Mouse (Mus musculus) left cerebral cortex, postnatal 14 days (tissue): ENCODE measurements around the gene Hist1h1d. TPM values are rescaled to one million over a fixed set of nuclear protein-coding genes. Genes with fewer than 3 reads are reported as not detected.

ENCODE experiments used
- DNase-seq, 2 experiments: peaks; one replicate each; pipeline ENCODE4 v3.0.0; 2021 to 2022; ENCODE audit warnings: low spot score in 2 of 2, mixed read lengths in 1 of 2
- intact Hi-C: fragments of 180-260 bp; cut with DNase I; formaldehyde crosslinking; loops from one replicate; pipeline ENCODE4 v1.15.1; 2025
- long read RNA-seq, 2 experiments: library from polyadenylated mRNA; stranded (forward); transcript quantifications; one replicate each; pipeline ENCODE4 v2.0.0; 2021
- total RNA-seq, 2 experiments: library from RNA; stranded (reverse); gene quantifications; 2 replicates each; pipeline ENCODE4 v1.2.3; 2021

Hist1h1d gene
- 1 to 10 TPM; 3.1 to 4.2 TPM for total RNA-seq
- long read RNA-seq, experiment 1, result 0 reads
- long read RNA-seq, experiment 2, result 0 reads

DNA sequence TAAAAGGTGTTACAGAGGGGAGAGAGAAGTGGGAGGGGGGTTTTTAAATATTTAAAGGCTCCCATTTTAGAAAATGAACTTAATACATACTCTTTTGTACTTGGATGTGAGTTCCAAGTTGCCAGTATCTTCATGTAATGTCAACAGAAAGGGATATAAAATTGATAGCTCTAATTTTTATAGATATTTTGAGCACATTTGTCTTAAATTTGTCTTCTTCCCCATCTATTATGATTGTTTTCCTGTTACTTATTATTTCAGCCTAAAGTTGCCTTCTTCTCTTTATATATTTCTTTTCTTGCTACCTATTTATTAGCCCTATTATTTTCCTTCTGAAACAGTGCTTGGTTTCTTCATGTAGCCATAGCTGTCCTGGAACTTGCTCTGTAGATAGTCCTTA lies at the start of gene Hist1h1d:
Gene Hist1h1d (plus strand): TSS at position 301 of the 400 bp plus-strand sequence.
- no peak for DNase-seq
- intact Hi-C loops, result no loop called here

DNA sequence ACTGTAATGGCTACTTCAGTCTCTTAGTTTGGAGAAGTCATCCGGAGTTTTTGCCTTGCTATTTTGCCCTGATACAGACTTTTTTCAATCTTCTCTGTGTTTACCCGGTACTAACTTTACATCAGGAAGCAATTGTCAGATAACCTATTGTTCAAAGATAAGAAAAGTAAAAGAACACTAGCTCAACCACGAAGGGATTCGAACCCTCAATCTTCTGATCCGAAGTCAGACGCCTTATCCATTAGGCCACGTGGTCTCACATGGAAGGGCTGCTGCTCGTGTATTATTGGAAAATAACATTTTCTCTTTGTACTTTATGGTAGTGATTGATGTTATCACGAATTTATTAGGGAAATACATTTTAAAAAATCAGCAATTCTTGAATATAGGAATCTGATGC lies 49.3 kb upstream of the Hist1h1d start:
- intact Hi-C loops, result no loop called here
- DNase-seq, result peak; percentile 57 to 81

DNA sequence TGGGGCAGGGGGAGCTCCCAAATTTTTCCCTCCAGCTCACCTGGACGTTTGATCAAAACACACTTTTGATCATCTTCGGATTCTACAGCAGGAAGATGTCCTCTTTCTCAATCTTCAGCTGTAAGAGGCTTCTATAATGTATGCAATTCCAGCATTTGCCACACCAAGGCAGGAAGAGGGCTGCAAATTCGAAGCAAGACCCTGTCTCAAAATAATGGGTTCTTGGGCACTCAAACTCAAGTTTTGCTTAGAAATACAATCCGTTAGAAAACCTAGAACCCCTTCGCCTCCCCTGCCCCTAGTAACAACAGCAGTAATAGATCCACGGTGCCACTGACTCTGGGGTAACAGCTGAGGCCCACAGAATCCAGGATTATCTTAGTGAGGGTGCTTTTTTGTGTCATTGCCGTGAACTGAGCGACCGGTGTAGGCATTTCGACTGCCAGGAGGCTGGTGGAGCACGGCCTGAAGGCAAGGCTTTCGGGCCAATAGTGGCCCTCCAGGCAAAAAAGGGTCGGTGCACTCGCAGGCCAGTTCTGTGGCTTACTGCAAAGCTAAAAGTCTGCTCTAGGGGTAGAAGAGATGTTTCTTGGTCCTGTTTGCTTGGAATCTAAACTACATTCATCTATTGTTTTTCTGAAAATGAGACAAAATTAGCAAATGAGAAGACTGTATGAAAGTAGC lies 47.3 kb upstream of the Hist1h1d start:
- intact Hi-C loops, result no loop called here
- no peak for DNase-seq

DNA sequence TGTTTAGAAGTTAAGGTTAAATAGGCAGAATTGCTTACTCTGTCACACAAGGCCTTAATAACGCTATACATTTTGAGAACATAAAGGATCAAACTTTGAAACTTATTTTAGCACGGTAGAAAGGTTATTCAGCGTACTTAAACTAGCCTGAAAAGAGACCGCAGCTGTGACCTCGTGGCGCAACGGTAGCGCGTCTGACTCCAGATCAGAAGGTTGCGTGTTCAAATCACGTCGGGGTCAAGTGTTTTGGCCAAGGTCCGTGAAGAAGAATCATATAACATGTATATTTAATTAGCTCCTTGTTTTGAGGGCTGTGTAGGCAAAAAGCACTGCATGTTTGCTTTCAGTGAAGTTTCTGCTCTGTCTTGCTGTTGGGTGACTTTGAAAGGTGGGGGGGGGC lies 46.7 kb upstream of the Hist1h1d start:
- intact Hi-C loops, result no loop called here
- DNase-seq, result peak in 1 of 2 experiments; percentile 35

DNA sequence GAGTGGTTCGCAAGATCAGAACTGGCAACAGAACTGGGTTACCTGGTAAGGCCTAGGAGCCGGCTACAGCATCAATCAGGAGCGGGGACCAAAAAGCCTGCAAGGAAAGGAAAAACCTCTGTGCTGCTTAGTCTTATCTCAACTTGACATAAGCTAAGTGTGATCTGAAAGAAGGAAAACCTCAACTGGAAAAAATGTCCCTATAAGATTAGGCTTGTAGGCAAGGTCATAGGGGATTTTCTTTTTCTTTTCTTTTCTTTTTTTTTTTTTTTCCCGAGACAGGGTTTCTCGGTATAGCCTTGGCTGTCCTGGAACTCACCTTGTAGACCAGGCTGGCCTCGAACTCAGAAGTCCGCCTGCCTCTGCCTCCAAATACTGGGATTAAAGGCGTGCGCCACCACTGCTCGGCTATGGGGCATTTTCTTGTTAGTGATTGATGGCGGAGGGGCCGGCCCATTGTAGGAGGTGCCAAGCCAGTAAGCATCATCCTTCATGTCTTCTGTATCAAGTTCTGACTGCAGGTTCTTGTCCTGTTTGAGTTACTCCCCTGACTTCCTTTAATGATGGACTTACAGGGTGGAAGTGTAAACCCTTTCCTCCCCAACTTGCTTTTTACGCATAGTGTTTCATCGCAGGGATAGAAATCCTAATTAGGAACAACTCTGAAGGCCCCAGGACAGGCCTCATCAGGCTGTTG lies 46.1 kb upstream of the Hist1h1d start:
- intact Hi-C loops, result no loop called here
- DNase-seq, result no peak

DNA sequence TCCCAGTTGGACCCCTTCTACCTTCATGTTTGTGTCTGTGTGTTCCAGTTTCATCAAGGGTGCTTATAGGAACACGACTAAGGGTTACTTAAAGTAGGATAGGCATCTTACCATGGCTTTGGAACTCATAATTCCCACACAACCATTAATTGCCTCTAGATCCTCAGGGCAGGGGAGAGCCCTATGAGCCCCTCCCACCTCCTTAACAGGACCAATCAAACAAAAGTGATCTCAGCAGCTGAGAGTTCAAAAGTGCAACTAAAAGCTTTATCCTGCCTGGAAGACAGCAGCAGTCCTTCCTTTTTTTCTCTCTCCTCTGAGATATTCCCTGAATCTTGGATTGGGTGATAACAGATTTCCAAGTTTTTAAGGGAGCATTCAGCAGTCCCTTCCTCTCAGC lies 42.9 kb upstream of the Hist1h1d start:
- intact Hi-C loops, result loop anchor here (10.0 kb wide), 1 partner anchor 1565 kb away; the partner anchor contains the start of gene Zfp184
- no peak for DNase-seq

DNA sequence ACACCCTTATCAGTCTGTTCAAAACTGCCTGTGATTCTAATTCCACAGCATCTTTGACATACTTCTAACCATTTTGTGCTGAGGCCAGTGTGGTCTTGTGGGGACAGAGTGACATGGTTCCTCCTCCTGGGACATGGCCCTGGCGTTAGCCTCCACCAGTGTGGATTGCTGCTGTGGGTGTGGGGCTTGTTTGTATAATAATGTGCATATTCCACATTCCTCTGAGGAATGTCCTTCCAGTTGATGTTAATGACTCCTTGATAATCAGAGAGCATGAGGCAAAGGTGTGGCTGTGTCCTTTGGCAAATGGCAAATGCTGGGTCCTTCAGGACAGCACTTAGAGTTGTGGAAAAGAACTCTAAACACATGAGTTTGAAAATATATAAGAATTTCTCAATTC lies 39.5 kb upstream of the Hist1h1d start:
- no peak for DNase-seq
- intact Hi-C loops, result loop anchor here (10.0 kb wide), 1 partner anchor 1569 kb away; the partner anchor contains the start of gene Zfp184

DNA sequence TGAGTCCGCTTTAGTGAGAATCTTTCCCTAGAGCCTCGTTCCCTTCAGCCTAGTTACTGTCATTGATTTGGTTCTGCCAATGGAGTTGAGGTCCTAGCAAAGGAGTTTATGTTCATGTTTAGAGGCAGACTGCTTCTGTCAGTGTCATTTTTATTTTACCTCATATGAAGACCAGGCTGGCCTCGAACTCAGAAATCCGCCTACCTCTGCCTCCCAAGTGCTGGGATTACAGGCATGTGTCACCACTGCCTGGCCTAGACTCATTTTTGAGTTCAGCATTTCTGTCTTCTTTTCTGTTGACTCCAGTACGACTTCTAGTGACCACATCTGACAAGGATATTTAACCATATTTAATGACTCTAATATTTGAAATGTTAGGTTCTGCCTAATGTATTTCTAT lies 37.8 kb upstream of the Hist1h1d start:
- no peak for DNase-seq
- intact Hi-C loops, result loop anchor here (5.0 to 10.0 kb wide), 3 partner anchors 208 to 1570 kb away; partner anchors contain the start of gene Zfp184

DNA sequence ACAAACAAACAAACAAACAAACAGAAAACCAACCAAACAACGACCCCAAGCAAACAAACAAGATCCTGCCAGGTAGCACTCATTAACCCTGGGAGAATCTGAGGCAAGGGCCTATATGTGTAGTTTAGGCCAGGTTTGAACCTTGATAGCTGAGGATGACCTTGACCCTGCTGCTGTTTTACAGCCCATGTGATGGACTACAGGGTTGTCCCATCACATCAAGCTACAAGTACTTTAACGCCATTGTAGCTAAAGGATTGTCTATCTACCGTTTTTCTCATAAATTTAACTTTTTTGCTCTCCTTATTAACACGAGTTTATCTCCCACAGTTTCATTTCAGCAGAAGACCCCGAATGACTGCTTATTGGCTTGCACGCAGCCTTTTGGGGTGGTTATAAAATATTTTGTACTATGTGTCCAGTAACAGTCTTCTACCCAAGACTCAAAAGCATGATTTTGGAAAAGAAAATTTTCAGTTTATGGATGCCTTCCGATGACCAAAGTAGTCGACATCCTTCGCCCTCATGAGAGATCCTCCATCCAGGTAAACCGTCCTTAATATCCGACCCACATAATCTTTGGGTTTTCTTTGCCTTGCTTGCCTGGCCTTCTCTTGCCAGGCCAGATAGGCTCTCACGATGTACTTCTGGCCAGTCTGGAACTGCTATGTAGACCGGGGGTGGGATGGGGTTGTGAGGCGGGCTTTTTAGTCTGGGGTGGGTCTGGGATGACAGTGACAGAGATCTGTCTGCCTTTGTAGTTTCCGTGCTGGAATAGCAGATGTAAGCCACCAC lies 37.0 kb upstream of the Hist1h1d start:
- intact Hi-C loops, result loop anchor here (2.0 to 10.0 kb wide), 4 partner anchors 79 to 1571 kb away; partner anchors contain the start of gene Zfp184
- DNase-seq, result no peak

DNA sequence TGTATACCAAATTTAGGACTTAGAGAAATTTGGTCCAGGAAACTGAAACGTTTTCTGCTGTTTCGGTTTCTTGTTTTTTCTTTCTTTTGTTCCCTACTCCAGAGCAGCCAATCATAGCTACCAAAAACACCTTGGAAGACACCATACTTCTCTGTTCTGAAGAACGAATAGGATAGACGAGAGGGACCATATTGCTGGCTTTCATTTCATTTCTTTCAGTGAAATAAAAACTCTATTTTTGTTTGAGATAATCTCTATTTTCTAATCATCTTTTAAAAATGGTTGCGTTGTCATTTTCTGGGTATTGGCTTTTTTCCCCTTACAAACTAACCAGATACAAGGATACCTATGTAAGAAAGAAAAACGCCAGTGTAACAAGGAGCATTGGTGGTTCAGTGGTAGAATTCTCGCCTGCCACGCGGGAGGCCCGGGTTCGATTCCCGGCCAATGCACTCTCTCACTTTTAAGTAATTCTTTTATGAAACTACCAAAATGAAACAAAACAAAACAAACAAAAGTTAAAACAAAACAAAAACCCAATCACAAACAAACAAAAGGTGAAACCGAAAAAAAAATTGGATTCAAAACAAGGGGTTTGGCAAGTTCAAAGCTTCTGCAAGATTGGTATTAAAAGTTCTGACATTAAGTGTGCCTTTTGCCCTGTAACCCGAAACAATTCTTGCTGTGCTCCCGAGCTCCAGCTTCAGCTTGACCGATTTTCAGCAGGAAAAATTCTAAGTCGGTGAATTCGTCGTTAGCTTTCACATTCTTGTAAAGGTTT lies 36.0 kb upstream of the Hist1h1d start:
- intact Hi-C loops, result loop anchor here (2.0 to 10.0 kb wide), 4 partner anchors 80 to 1572 kb away; partner anchors contain the start of gene Zfp184
- DNase-seq, result peak; percentile 61 to 84

DNA sequence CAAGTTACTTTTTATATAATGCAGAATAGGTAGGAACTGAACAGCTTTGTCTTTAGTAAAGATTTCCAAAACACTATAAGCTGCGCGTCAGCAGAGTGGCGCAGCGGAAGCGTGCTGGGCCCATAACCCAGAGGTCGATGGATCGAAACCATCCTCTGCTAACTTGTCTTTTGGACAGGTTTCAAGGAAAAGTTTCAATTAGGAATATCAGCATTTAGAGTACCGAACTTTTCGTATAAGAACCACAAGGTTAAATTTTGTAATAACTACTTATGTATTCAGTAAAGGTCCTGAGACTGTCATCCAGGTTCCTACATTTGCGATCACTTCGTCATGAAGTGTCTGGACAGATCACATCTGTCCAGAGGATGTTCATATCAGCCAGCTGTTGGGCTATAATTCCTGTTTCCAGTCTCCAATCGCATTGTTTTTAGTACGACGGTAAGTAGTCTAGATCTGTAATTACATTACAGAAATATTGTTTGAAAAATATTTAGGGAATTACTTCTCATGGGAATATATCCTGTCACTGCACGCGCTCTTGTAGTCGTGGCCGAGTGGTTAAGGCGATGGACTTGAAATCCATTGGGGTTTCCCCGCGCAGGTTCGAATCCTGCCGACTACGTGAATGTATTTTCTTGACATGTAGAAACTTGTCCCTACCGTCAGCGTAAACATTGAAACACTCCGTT lies 35.3 kb upstream of the Hist1h1d start:
- DNase-seq, result peak; percentile 91 to 96
- intact Hi-C loops, result loop anchor here (2.0 to 10.0 kb wide), 5 partner anchors 81 to 1573 kb away; partner anchors contain the start of gene Zfp184

DNA sequence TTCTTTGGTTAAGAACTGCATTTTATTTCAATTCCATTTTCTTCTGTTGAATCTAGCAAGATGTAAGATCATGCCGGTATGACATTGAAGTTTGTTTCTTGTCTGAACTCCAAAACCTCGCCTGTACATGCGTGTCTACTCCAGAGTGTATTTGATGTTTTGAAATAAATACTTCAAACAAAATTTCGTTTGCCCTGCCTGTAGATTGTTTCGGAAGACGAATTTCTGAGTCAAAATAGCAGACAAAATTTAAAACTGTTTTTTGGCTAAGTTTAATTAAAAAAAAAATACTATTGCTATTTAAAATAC lies 34.8 kb upstream of the Hist1h1d start:
- DNase-seq, result no peak
- intact Hi-C loops, result loop anchor here (2.0 to 10.0 kb wide), 4 partner anchors 87 to 1573 kb away; partner anchors contain the start of gene Zfp184

DNA sequence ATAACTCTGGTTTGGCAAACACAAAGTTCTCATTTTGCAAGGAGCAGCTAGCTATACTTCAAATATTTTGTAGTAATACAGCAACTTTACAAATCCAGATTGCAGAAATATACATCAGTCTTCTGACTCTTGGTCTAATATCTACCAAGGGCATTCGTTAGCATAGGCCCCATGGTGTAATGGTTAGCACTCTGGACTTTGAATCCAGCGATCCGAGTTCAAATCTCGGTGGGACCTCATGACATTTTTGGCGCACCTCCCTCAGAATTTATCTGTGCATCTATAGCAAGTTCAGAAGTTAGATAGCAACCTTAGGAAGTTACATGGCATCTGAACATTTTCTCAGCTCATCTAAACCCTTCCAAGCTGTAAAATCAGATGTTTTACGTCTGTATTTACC lies 34.2 kb upstream of the Hist1h1d start:
- DNase-seq, result peak; percentile 82 to 90
- intact Hi-C loops, result loop anchor here (1.0 to 10.0 kb wide), 5 partner anchors 69 to 1574 kb away; partner anchors contain the start of gene Zfp184

DNA sequence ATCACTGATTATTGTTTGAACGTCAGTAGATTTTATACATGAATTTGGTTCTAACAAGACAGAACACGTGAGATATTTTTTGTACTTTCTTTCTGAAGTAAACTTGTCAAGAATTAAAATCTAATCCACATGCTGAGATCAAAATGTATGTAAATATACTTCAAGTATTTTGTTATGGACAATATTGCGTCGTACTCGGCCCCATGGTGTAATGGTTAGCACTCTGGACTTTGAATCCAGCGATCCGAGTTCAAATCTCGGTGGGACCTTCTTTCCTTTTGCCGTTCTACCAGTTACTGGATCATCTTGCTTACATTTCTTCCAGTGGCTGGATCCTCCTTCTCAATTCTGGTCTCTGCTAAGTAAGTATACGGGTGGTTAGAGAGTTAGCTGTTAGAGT lies 33.6 kb upstream of the Hist1h1d start:
- peak; percentile 84 to 89 for DNase-seq
- intact Hi-C loops, result loop anchor here (1.0 to 10.0 kb wide), 5 partner anchors 69 to 1575 kb away; partner anchors contain the start of gene Zfp184

DNA sequence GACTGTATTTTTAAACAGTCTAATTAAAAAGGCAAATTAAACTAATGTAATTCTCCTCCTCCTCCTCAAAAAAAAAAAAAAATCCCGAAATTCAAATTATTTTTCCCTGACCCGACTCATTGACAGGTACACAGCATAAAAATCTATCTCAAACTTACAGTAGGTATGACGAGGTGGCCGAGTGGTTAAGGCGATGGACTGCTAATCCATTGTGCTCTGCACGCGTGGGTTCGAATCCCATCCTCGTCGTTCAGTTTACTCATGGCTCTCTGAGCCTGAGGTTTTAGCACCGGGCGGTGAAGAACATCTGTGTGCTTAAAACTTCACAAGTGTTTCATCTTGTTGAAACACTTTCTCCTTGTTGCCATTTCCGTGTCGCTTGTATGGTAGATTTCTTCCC lies 31.4 kb upstream of the Hist1h1d start:
- intact Hi-C loops, result no loop called here

DNA sequence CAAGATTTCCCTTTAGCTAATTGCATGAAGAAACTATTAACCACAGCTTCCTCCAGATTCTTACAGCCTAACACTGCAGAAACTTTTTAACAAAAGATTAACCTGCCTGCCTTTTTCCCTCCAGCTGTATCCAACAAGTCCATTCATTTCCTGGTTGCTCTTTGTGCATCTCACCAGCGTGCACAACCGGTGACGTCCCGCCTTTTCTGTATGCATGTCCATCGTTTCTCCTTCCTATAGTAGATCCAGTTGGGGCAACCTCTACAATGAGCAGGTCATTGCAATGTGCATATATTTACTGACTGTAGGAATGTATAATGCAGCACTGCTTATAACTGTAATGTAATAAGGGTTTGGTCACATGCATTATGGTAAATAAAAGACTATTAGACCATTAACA lies 29.1 kb upstream of the Hist1h1d start:
- DNase-seq, result no peak
- intact Hi-C loops, result loop anchor here (2.0 kb wide), 1 partner anchor 91 kb away; no protein-coding TSS in a partner anchor

More for the DNA sequence above, 31.4 kb upstream of the Hist1h1d start:
- DNase-seq, result peak; percentile 66 to 86

DNA sequence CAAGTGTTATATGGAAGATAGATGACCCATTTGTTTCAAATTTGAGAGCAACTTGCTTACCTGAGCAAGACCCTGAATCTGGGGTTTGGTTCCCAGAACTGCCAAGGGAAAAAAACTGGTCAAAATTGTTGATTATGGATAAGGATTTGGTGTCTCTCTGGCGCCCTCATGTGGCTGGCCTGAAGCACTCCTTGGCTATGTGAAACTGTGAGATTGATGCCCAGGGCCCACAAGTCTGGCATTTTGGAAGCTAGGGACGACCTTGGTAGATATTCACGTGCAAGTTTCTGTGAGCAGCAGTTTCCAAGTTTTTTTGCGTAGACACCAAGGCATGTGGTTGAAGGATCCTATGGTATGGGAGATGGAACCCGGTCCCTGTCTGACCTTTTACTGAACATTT lies 28.4 kb upstream of the Hist1h1d start:
- peak; percentile 66 to 72 for DNase-seq
- intact Hi-C loops, result loop anchor here (2.0 kb wide), 1 partner anchor 92 kb away; no protein-coding TSS in a partner anchor

DNA sequence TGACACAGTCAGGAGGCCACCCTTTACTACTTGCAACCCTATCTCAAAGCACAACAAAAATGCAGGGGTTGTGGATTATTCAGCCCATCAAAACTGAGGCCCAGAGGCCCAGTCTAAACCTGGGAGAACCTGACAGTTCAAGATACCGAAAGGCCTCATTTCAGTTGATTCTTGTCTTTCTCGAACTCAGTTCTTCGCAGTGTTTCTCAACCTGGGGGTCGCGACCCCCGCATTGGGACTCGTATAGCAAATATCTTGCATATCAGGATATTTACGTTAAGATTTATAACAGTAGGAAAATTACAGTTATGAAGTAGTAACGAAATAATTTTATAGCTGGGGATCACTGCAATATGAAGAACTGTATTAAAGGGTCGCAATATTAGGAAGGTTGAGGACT lies 27.2 kb upstream of the Hist1h1d start:
- no peak for DNase-seq
- intact Hi-C loops, result loop anchor here (2.0 kb wide), 1 partner anchor 93 kb away; no protein-coding TSS in a partner anchor
